Mouse (Mus musculus) heart, adult 9 months (tissue): ENCODE results near the gene Postn.

Experiments
- DNase-seq, 2 experiments: peaks; one replicate each; pipeline ENCODE4 v3.0.0; 2022; ENCODE audit warnings: low spot score in 2 of 2

Gene Postn

DNA sequence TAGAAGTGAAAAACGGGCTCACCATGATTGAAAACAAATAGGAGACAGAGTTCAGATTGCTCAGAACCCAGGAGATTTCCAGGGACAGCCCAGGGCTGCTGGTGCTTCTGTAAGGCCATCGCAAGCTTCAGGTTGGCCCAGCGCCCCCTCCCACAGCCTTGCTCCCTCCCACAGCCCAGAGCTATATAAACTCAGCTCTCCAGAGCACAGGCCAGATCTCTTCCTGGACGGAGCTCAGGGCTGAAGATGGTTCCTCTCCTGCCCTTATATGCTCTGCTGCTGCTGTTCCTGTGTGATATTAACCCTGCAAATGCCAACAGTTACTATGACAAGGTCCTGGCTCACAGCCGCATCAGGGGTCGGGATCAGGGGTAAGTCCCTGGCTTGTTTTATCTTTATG lies at the start of gene Postn:
TSS of gene Postn (plus strand) at position 213 of the 400 bp plus-strand sequence.
- DNase-seq: no peak

GRCm38 (mm10) chr3:54314055-54314454 lies 46.9 kb upstream of the Postn start:
- DNase-seq: no peak

DNA sequence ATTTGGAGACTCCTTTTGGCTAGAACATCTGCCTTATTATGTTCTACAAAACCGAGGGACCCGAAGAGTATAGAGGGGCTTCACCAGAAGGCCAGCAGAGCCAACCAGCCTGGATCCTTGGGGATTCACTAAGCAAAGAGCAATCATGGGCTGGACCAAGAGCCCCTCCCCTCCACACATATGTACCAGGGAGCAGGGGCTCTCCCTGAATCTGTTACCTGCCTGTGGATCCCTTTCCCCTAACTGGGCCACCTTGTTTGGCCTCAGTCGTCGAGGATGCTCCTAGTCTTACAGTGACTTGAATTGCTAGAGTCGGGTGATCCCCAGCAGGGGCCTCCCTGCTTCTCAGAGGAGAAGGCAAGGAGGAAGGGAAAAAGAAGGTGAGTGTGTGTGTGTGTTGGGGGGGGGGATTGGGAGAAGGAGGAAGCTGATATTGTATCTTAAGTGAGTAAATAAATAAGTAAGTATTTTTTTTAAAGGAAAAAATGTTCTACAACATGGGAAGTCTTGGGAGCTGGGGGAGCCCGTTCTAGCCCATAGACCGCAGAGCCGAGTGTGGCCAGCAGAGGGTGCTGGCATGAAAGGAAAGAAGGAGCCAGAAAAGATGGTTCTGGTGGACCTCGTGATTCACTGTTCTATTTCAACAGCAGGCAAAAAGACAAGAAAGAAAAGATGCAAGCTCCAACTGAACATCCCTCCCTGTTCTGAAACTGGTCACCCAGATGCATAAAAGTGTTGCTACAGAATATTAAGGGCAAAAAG lies 7.8 kb upstream of the Postn start:
- DNase-seq: peak; percentile 27 to 58

DNA sequence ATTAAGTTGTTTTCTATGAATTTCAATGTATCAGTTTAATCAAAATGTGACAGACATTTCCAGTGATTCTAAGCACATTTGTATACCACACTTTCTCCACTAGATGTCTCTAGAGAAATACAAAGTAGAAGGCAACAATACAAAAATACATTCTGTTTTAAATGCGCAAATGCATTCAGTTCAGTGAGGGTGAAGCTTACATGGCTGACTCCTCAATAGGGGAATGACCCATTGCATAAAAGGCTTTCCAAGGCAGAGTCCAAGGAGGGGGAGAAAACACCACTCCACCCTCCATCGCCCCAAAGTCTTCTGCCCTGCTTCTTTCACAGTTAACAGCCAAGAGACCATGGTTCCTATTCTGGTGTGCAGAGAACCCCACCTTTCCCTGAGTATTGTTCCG lies 3.3 kb upstream of the Postn start:
- peak in 1 of 2 experiments; percentile 13 for DNase-seq

DNA sequence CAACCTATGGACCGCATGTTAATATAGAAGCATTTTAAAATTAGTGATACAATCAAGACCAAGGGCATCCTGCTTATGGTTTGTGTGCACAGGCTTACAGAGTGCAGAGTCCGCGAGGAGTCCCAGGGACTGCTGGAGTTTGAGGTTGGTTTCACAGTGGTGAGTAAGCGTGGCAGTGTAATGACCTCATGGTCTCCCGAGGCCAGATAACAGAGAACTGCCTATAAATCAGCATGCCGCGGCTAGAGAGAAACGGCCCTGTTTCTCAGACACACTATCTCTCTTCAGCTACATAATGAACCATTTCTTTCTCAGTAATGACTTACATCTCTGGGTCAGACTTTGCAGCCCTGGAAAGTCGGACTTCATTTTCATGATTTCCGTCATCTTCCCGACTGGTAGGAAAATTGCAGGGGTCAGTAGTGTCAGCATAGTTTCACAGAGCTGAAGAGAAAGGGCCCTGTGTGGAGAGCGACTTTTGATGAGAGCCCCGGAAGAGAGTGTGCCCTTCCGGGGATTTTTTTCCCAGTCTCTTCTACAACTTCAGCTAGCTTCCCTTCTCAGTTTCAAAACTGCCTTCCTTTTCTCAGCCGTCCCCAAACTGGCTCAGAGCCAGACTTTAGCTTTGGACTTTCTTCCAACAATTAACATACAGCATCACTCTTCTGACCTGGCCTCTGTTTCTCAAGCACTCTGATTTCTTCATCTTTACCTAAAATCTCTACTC lies 2.3 kb upstream of the Postn start:
- peak; percentile 45 to 66 for DNase-seq

GRCm38 (mm10) chr3:54361656-54362055 lies 747 bp downstream of the Postn start:
- no peak for DNase-seq

DNA sequence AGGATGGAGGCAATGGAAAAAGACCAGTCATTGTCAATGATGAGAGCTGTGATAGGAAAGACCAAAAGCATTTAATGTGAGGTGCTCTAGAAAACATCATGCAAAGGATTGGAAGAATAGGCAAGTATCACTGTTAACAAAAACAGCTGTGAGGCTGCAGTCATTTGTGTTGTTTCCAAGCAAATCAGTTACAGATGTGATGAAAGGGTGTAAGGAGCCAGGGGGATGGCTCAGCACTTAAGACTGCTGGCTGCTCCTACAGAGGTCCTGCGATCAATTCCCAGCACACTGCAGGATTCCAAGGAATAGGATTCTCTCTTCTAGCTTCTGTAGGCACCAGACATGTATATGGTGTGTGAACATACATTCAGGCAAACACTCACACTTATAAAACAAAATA lies 10.1 kb downstream of the Postn start:
- peak in 1 of 2 experiments; percentile 10 for DNase-seq

DNA sequence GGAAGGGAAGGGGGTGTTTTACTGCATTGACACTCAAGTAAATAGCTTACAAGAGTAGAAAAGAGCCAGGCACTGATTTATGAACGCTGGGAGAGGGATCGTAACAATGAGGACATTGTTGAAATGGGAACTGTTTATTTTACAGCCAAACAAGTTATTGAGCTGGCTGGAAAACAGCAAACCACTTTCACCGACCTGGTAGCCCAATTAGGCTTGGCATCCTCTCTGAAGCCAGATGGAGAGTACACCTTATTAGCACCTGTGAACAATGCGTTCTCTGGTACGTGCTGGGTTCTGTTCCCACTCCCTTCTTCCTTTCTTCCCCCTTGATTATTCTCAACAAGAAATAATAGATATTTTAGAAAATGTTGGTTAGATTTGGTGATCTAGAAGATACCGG lies 11.7 kb downstream of the Postn start:
- DNase-seq: no peak

DNA sequence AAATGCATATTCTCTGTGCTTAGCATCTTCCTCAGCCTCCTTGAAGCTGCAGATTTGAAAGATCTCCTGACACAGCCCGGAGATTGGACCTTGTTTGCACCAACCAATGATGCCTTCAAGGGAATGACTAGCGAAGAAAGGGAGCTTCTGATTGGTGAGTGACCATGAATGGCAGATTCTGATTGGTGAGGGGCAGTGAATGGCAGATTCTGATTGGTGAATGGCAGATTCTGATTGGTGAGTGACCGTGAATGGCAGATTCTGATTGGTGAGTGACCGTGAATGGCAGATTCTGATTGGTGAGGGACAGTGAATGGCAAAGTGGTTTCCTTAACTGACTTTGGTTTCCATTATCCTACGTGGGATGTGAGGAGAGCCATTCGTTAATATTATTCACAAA lies 15.1 kb downstream of the Postn start:
- no peak for DNase-seq

DNA sequence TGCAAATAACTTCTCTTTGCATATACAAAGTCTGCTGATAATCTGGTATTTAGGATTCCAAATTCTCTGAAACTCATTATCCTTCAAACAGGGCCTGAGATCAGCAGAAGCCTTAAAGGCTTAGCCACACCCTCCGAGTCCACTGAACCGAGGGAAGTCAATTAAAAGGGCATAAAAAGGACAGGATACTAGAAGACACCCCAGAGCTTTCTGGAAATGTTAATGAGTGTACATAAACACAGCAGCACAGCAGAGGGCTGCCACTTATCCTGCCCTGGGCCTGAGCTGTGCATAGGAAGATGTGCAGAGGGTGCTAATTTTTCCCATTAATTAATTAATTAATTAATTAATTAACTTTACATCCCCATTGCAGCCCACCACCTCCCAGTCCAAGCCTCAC lies 16.7 kb downstream of the Postn start:
- no peak for DNase-seq

DNA sequence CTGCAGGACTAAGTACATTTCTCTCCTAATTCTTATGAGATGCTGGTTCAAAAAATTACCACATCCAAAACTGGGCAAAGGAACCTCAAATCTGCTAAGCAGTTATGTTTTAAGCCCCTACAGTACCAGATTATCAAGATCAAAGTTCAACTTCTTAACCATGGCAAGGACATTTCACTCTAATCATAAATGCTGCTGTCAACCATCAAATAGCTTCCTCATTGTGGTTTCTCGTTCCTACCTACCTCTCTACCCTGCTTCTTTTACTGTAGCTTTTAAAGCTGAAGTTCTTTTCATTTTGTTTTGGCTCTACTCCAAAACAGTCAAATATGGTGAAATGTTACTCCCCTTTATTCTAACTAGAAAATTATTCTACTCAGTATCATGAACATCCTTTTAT lies 17.2 kb downstream of the Postn start:
- no peak for DNase-seq

- no peak for DNase-seq
These were observed 19.1 kb downstream of the Postn start for GRCm38 (mm10) chr3:54379981-54380380.

DNA sequence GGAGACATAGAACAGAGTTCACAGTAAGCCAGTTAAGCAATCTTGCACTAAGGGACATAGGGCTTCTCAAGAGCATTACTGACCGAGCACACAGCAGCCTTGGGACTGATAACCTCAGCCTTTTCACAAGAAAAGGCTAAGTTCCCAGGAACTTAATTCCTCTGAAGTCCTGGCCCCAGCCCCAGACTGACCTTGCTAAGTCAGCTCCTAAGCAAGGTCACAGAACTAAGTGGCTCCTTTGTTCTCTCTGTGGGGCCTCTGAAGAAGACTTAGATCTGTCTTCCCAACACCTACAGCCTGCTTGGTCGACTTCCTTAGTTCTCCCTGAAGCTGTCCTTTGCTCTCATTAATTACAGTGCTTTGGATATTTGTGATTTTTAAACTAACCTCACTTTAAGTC lies 38.4 kb downstream of the Postn start:
- no peak for DNase-seq

- no peak for DNase-seq
These were observed 39.0 kb downstream of the Postn start for GRCm38 (mm10) chr3:54399911-54400310.

DNA sequence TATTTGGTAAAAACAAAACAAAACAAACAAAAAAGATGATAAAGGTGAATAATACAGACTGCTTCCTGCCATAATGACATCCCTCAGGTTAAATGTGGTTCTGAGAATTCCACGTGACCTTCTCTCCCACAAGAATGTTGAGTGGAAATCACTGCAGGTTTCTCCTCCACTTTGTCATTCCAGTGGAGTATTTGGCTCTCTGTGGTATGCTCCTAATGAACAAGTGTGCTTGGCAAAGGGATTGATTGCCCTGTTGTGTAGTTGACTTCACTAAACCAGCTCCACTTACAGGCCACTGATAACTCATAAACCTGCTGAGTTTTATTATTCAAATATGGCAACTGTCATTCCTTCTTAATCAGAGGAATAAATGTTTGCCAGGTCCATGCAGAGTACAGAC lies 39.7 kb downstream of the Postn start:
- no peak for DNase-seq

GRCm38 (mm10) chr3:54401706-54402105 lies 40.8 kb downstream of the Postn start:
- no peak for DNase-seq

GRCm38 (mm10) chr3:54403791-54404190 lies 42.9 kb downstream of the Postn start:
- DNase-seq: no peak

GRCm38 (mm10) chr3:54406567-54406966 lies 45.7 kb downstream of the Postn start:
- DNase-seq: no peak

DNA sequence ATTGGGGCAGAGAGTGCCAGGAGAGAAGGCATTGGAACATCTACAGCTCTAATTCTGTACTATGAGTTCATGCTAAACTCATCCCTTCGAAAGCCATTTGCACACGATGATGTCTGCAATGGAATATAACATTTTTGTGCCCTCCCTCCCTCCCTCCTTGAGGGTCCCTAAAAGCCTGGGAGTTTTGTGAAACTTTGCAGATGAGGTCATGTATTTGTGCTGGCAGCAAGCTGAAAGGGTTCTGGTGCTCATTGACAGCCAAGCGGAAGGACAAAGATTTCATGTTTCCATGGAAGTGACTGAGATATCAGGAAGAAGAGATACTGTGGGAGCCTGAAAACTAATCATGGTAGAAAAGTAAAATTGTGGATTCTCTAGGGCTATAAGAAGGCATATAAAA lies 50.1 kb downstream of the Postn start:
- peak; percentile 10 to 14 for DNase-seq

- DNase-seq: no peak
These were observed 52.1 kb downstream of the Postn start for GRCm38 (mm10) chr3:54412885-54413583.

DNA sequence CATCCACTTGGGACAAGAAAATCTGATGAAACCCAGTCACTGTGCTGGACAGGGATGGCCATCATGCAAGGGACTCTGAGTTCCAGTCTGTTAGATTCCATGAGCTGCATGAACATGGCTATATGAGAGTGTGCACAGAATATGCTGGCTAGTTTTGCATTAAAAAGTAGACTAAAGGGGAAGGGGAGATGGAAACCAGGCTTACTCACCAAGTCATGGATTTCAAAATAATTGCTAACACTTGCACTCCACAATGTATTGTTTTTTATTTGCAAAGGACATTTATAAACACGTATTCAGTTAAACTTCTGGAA lies 52.6 kb downstream of the Postn start:
- no peak for DNase-seq

DNA sequence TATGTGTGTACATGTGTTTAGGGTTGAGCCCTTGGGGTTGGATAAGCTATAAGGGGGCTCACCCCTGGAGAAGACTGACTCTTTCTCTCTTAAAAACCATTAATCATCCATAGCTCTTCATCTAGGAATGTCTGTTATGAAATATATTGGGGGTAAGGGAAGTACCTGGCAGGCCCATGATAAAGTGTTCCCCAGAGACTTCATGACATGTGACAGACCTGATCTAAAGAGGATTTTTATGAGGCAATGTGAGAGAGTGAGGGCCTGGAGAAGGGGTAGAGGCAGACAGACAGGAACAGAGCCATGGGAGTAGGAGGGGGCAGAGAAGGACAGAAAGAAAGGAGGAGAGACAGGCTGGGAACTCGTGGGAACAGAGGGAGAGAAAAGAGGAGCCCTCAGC lies 53.5 kb downstream of the Postn start:
- DNase-seq: no peak

GRCm38 (mm10) chr3:54417833-54418386 lies 57.0 kb downstream of the Postn start:
- DNase-seq: no peak
